Mouse (Mus musculus) ES-Bruce4 (cell line): ENCODE measurements around the gene Kdm5b. TPM values are rescaled to one million over a fixed set of nuclear protein-coding genes. Genes with fewer than 3 reads are reported as not detected.
"Not testable (repeated sequence)": the region's sequence is repeated elsewhere in the genome, so short reads cannot be mapped to it uniquely, and the experiment has no call there.

Experiments used
- H3K27ac ChIP-seq: 2 replicates; pipeline ENCODE4 v1.5.1; 2012; ENCODE audit warnings: low read length, inconsistent platforms; ENCODE audit not compliant: insufficient read depth
- H3K27me3 ChIP-seq: 2 replicates; pipeline ENCODE4 v1.6.1; 2012; ENCODE audit warnings: mild to moderate bottlenecking, low read length, inconsistent platforms; ENCODE audit not compliant: control insufficient read depth, poor library complexity, insufficient read depth, severe bottlenecking
- H3K36me3 ChIP-seq: 2 replicates; pipeline ENCODE4 v1.6.1; 2012; ENCODE audit warnings: inconsistent platforms, mild to moderate bottlenecking, low read length, moderate library complexity; ENCODE audit not compliant: control insufficient read depth, poor library complexity, insufficient read depth, severe bottlenecking
- H3K4me1 ChIP-seq: one replicate; pipeline ENCODE4 v1.8.1; 2011; ENCODE audit warnings: low read length; ENCODE audit not compliant: control insufficient read depth, insufficient read depth
- H3K4me3 ChIP-seq: 2 replicates; pipeline ENCODE4 v1.5.1; 2011; ENCODE audit warnings: low read depth, mild to moderate bottlenecking, low read length
- H3K9ac ChIP-seq: 2 replicates; pipeline ENCODE4 v1.6.1; 2012; ENCODE audit warnings: low read depth, mild to moderate bottlenecking, inconsistent platforms; ENCODE audit not compliant: poor library complexity, severe bottlenecking
- H3K9me3 ChIP-seq: replicated peaks from 2 replicates; pipeline ENCODE4 v1.6.1; 2012; ENCODE audit warnings: mild to moderate bottlenecking, low read length, inconsistent platforms; ENCODE audit not compliant: control insufficient read depth, poor library complexity, insufficient read depth, severe bottlenecking
- CTCF ChIP-seq: IDR thresholded peaks from one replicate; pipeline ENCODE4 v1.8.1; 2011; ENCODE audit warnings: low read depth, low read length
- EP300 ChIP-seq: IDR thresholded peaks from 2 replicates; pipeline ENCODE4 v1.6.1; 2011; ENCODE audit warnings: low read depth, low read length; ENCODE audit not compliant: insufficient read depth
- POLR2A ChIP-seq: IDR thresholded peaks from one replicate; pipeline ENCODE4 v1.8.1; 2011; ENCODE audit warnings: low read length; ENCODE audit not compliant: insufficient read depth
- polyA plus RNA-seq: library from polyadenylated mRNA; stranded (reverse); fragments of >200 nt; gene quantifications from 2 replicates; pipeline ENCODE4 v1.2.4, GENCODE M21; 2011; ENCODE audit warnings: low read depth; ENCODE audit not compliant: missing spikeins, insufficient read depth, insufficient read length

The Kdm5b gene
- polyA plus RNA-seq, 1 experiment, result 181 TPM

DNA sequence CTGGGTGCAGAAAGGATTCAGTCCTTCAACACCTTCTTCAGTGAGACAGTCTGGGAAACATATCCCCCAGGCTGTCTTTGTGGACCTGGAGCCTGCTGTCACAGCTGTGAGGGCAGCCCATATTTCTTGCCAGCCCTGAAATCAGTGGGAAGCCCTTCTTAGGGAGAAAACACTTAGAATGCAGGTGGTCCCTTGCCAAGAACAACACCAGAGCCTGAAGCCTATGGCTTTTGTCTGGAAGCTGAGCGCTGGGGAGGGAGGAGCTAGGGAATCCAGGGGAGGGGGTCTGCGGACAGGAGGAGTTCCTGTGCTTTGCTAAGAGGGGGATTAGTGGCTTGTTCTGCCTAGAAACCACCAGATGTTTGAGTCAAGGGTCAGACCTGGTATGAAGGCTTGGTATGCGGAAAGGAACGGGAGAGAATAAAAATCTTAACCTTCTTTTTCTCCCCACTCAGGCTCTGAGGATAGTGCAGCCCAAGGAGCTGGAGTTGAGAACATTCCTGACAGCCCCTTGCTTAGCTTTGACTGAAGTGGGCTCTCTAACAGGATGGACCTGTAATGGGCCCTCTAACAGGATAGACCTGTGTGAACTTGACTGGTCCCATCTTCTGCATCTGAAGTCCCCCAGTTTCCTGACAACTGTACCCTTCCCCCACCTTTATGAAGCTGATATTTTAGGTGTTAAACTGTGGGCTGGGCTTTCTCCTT is 43.3 kb upstream of the Kdm5b start:
- H3K27me3 ChIP-seq, result no peaks in the 10 kb centered on the region
- TF ChIP-seq POLR2A (no peak), EP300 (no peak), CTCF (no peak)
- no peak overlapping the region for H3K9ac ChIP-seq
- no peaks in the 10 kb centered on the region for H3K4me1 ChIP-seq
- no peaks in the 10 kb centered on the region for H3K9me3 ChIP-seq
- H3K27ac ChIP-seq, result no peak overlapping the region
- H3K36me3 ChIP-seq, result no peaks in the 10 kb centered on the region
- H3K4me3 ChIP-seq, result no peak overlapping the region

DNA sequence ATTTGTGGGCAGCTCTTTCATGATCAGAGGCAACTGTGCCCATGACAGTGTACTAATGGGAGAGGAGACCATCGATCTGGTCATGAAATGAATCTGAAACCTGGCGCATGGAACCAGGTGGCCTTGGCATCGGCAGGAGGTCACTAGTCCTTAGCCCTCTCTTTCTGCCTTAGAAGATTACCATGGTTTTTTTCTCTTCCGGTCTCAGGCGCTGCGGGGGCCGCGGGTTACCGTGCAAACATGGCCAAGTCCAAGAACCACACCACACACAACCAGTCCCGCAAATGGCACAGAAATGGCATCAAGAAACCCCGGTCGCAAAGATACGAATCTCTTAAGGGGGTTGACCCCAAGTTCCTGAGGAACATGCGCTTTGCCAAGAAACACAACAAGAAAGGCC is 42.1 kb upstream of the Kdm5b start:
- not testable (repeated sequence) for H3K36me3 ChIP-seq, H3K4me1 ChIP-seq, H3K9me3 ChIP-seq, H3K27me3 ChIP-seq, H3K4me3 ChIP-seq, H3K9ac ChIP-seq, H3K27ac ChIP-seq

DNA sequence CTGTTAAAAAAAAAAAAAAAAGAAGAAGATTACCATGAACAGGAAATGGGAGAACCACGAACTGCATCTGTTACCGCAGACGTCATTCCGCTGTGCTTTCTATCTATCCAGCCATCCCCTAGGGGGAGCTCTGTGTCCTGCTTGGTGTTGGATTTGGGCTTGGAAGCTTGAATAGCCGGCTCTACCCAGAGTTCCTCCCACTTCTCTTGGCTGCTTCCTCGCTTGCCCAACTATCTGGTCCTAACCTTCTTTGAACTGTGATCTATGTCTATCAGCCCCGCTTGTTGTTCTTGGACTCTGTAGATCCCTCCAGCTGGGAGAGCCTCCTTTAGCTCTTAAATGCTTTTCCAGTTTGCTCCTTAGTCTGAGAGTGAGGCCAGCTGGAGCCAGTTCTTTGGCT is 41.3 kb upstream of the Kdm5b start:
- TF ChIP-seq POLR2A (no peak), CTCF (peak; percentile 93)
- H3K4me1 ChIP-seq, result no peaks in the 10 kb centered on the region
- H3K9ac ChIP-seq, result no peak overlapping the region
- H3K36me3 ChIP-seq, result no peaks in the 10 kb centered on the region
- no peaks in the 10 kb centered on the region for H3K9me3 ChIP-seq
- no peak overlapping the region for H3K4me3 ChIP-seq
- no peak overlapping the region for H3K27ac ChIP-seq
- no peaks in the 10 kb centered on the region for H3K27me3 ChIP-seq

DNA sequence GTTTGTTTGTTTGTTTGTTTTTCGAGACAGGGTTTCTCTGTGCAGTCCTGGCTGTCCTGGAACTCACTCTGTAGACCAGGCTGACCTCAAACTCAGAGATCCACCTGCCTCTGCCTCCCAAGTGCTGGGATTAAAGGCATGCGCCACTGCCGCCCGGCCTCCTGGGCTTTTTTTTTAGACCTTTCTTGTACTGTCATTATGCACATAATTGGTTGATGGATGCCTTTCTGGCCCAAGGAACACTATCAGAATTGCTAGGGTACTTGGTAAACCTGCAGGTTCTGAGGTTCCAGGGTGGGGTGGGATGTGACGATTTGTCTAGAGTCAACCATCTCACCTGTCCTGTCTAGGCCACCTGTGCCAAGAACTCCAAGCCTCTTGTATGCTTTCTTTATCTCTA is 40.8 kb upstream of the Kdm5b start:
- H3K4me3 ChIP-seq, H3K4me1 ChIP-seq, H3K9ac ChIP-seq: not testable (repeated sequence)

DNA sequence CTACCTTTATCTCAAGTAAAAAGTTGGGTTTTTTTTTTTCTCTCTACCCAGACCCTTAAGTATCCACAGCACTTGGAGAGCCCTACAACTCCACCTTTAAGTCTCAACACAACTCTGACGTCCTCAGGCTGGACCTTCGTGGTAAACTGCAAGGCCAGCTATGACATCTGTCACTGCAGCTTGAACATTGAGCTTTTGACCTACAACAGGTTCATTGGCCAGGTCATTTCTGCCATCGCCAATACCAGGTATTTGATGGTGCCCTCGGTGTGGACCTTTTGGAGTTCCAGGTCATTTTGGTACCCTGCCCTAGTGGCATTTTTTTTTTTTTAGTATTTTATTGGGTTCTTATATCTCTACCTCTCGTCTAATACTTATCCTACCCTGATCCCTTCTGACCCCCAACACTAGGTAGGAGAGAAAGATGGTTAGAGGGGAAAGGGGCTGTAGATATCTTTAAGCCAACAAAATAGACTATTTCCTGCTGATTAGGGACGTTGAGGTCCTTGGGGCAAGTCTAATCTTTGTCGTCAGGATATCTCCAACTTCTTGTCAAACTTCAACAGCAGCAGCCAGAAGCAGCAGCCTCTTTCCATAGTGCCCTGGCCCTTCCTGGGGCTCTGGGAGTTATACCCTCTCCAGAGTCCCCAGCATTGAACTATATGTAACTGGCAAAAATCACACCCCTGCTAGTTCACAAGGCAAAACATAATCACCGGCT is 39.8 kb upstream of the Kdm5b start:
- H3K36me3 ChIP-seq, result no peaks in the 10 kb centered on the region
- no peaks in the 10 kb centered on the region for H3K4me1 ChIP-seq
- no peak overlapping the region for H3K4me3 ChIP-seq
- no peaks in the 10 kb centered on the region for H3K9me3 ChIP-seq
- H3K27me3 ChIP-seq, result no peaks in the 10 kb centered on the region
- TF ChIP-seq EP300 (no peak), POLR2A (no peak), CTCF (no peak)
- H3K9ac ChIP-seq, result no peak overlapping the region
- no peak overlapping the region for H3K27ac ChIP-seq

More for the DNA sequence above, 40.8 kb upstream of the Kdm5b start:
- H3K27ac ChIP-seq, H3K36me3 ChIP-seq, H3K27me3 ChIP-seq, H3K9me3 ChIP-seq: not testable (repeated sequence)

DNA sequence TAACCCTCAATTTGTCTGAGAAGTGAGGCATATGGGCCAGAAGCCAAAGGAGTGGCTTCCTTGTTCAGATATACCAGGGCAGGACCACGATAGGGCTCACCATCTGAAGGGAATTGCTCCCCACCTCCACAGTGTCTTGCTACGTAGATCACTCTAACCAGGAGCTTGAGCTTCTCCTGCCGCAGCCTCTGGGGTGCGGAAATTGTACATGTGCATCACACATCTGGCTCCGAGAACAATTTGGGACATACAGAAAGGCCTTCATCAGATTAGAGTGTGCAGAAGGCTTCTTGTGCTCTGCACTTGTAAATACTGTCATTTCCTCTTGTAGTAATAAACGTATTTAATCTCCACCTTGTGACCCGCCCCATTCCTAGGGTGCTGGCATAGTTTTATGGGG is 38.8 kb upstream of the Kdm5b start:
- no peak overlapping the region for H3K4me3 ChIP-seq
- no peak overlapping the region for H3K9ac ChIP-seq
- H3K27me3 ChIP-seq, result no peaks in the 10 kb centered on the region
- no peaks in the 10 kb centered on the region for H3K4me1 ChIP-seq
- H3K9me3 ChIP-seq, result no peaks in the 10 kb centered on the region
- TF ChIP-seq EP300, result no peak
- no peak for TF ChIP-seq POLR2A
- H3K36me3 ChIP-seq, result no peaks in the 10 kb centered on the region
- H3K27ac ChIP-seq, result no peak overlapping the region
